In the genomic region with DNA sequence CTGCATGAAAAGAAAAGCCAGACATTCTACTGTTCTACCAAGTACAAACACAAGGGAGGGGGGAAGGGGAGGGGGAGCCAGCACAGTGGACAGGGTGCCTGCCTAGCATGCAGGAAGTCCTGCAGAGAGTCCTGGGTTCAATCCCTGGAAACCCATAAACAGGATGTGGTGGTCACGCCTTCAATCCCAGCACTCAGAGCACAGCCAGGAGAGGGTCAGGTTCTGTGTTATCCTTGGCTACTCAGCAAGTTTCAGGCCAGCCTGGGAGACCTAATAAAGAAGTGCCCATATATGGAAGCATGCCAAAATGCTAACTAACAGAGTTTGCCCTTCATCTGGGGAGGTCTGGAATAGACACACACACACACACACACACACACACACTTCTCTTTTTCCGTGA, we compare ENCODE assay signal across 8 mouse cellular contexts. TPM values are rescaled to one million over a fixed set of nuclear protein-coding genes. Genes with fewer than 3 reads are reported as not detected.
A peak's percentile ranks its signal among the peaks of the same experiment; 100 is the strongest.
DNase-seq lines count a peak whose midpoint lies in the region; ATAC-seq and TF ChIP-seq lines count a peak whose summit lies in the region.

No protein-coding gene starts in this region.

- no peak overlapping the region for H3ac ChIP-seq in myocyte (ENCODE audit: control insufficient read depth, insufficient read length)

- H3K9ac ChIP-seq in heart, embryonic 12.5 days = no peak overlapping the region

- peak; percentile 43 for DNase-seq in 3134 (ENCODE audit: extremely low read depth, insufficient read length, low spot score)
- peak; percentile 79 for DNase-seq in kidney, postnatal 14 days
- DNase-seq in cerebellum, adult 11 months = no peak
- DNase-seq in left cerebral cortex, adult 18-20 months (ENCODE audit: low spot score in 2 of 2) = no peak
- DNase-seq in adrenal gland, adult 8-10 months = no peak

- peaks cover 11% of the 10 kb centered on the region for H3K79me2 ChIP-seq in myocyte (ENCODE audit: control insufficient read depth, insufficient read depth)

- H3K27me3 ChIP-seq in heart, embryonic 12.5 days (replicated peaks) = no peaks in the 10 kb centered on the region
- H3K27me3 ChIP-seq in myocyte (ENCODE audit: control insufficient read depth, insufficient read depth, insufficient read length) = no peaks in the 10 kb centered on the region

- no peaks in the 10 kb centered on the region for H3K9me3 ChIP-seq in heart, embryonic 12.5 days (replicated peaks)

- WGBS in heart, embryonic 12.5 days = 8% methylated on average over 2 of the region's 2 CpGs

- H3K4me2 ChIP-seq in heart, embryonic 12.5 days = 0 out of 2 replicates have a peak overlapping the region, but pooled peaks have one; percentile 4
- peak overlapping the region; percentile 70 for H3K4me2 ChIP-seq in myocyte (ENCODE audit: low read depth)

- peak; percentile 56 for ATAC-seq in activated CD4-positive, CD25-positive, alpha-beta regulatory T cell, adult 4 months
- peak; percentile 78 for ATAC-seq in heart, embryonic 12.5 days (ENCODE audit: insufficient number of reproducible peaks, low FRiP score)

- peaks cover 93% of the 10 kb centered on the region for H3K4me1 ChIP-seq in heart, embryonic 12.5 days (replicated peaks)

- H3K27ac ChIP-seq in heart, embryonic 12.5 days (ENCODE audit: poor library complexity, severe bottlenecking) = peak overlapping the region; percentile 97

- no peak for TF ChIP-seq POLR2A in myocyte (IDR thresholded peaks at IDR 0.05; ENCODE audit: insufficient read length, low read depth)

- no peaks in the 10 kb centered on the region for H3K36me3 ChIP-seq in heart, embryonic 12.5 days
- H3K36me3 ChIP-seq in myocyte (ENCODE audit: control insufficient read depth, insufficient read depth) = no peaks in the 10 kb centered on the region

- H3K4me3 ChIP-seq in heart, embryonic 12.5 days = no peak overlapping the region
- H3K4me3 ChIP-seq in myocyte = no peak overlapping the region

TF ChIP-seq in myocyte, 11 proteins besides CTCF, POLR2A, EP300 and RAD21:
- no peak for TF ChIP-seq CEBPB (IDR thresholded peaks at IDR 0.05; ENCODE audit: insufficient read depth, poor library complexity, severe bottlenecking)
- peak; percentile 80 for TF ChIP-seq SRF (IDR thresholded peaks at IDR 0.05; ENCODE audit: control insufficient read depth, insufficient read length, low read depth)

RNA-seq across cellular contexts. Expression of gene Rassf3, which starts 47.1 kb away (rescaled TPM):
- 1 to 10 TPM; 5.7 to 7.0 TPM for polyA plus RNA-seq in activated CD4-positive, CD25-positive, alpha-beta regulatory T cell, adult 4 months (2017; shearing (Covaris generic))
- 27.0 and 28.1 TPM in 2 replicates for polyA plus RNA-seq in heart, embryonic 12.5 days (2016; fragmentation: Nextera tagmentation; extraction: Ambion mirVana)
- polyA plus RNA-seq in myocyte (2012; fragmentation: generic; extraction: Trizol) = 32.3 TPM
- total RNA-seq in left cerebral cortex, adult 18-20 months (2021) = 10 to 100 TPM; 39.4 to 49.7 TPM
- 10 to 100 TPM; 36.3 to 54.6 (median 44.0) TPM for total RNA-seq in adrenal gland, adult 8-10 months (2022)

Comparison
In these comparisons a context has a peak if more than half of its experiments do, and no peak if none do; other contexts are left out.
1. DNase-seq: peak in 3134 (single experiment) and kidney, postnatal 14 days (single experiment); none in cerebellum, adult 11 months (single experiment), left cerebral cortex, adult 18-20 months (0 of 2) and adrenal gland, adult 8-10 months (single experiment).